Comparison of ENCODE assay signal across 8 mouse cellular contexts in the genomic region with DNA sequence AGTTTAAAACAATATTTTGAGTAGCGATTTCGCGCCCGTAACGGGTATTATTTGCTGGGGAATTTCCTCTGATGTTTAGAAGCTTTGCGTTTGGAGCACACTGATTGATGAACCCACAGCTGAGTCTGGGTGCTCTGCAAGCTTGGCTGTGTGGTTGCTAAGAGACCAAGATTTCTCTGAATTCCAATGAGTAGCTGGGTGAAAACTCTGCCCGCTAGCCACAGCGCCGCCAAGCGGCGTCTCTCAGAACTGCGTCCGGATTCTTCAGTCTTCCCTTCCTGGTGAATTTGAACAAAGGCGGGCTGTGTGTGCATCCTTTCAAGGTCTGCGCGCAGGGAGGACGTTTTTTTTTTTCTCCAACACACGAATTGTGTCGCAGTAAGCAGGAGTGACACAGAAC. TPM values are rescaled to one million over a fixed set of nuclear protein-coding genes. Genes with fewer than 3 reads are reported as not detected.
DNase-seq lines count a peak whose midpoint lies in the region; ATAC-seq and TF ChIP-seq lines count a peak whose summit lies in the region.

No protein-coding gene starts in this region.

- no peak overlapping the region for H3K27ac ChIP-seq in heart, embryonic 12.5 days (ENCODE audit: poor library complexity, severe bottlenecking)
- H3K27ac ChIP-seq in kidney, embryonic 16.5 days (ENCODE audit: low read length) = no peak overlapping the region

- peak overlapping the region; percentile 61 for H3K4me2 ChIP-seq in heart, embryonic 12.5 days
- H3K4me2 ChIP-seq in kidney, embryonic 16.5 days (replicated peaks; ENCODE audit: low read depth, low read length) = peak overlapping the region; percentile 57

- no peaks in the 10 kb centered on the region for H3K9me3 ChIP-seq in heart, embryonic 12.5 days (replicated peaks)
- H3K9me3 ChIP-seq in kidney, embryonic 16.5 days (ENCODE audit: low read length) = no peaks in the 10 kb centered on the region

- WGBS in heart, embryonic 12.5 days = 5% methylated on average over 19 of the region's 19 CpGs
- WGBS in kidney, embryonic 16.5 days = under 1% methylated on average over 19 of the region's 19 CpGs

- no peak for TF ChIP-seq POLR2A in brain, embryonic 14.5 days (IDR thresholded peaks at IDR 0.05; ENCODE audit: borderline replicate concordance, extremely low read depth, insufficient read depth, insufficient read length, poor library complexity, severe bottlenecking)

- no peak overlapping the region for H3K9ac ChIP-seq in heart, embryonic 12.5 days
- H3K9ac ChIP-seq in kidney, embryonic 16.5 days (replicated peaks; ENCODE audit: low read length) = no peak overlapping the region; the same call in 1 of the 2 replicates

- peak; percentile 100 for TF ChIP-seq CTCF in brain, embryonic 14.5 days (IDR thresholded peaks at IDR 0.05; ENCODE audit: borderline replicate concordance, extremely low read depth, insufficient read depth, insufficient read length)

- peak; percentile 59 for ATAC-seq in erythroid progenitor cell, adult 5-6 weeks (replicated peaks; ENCODE audit: low FRiP score, poor library complexity, severe bottlenecking)
- peak; percentile 37; the same call in 1 of the 2 replicates for ATAC-seq in heart, embryonic 12.5 days (ENCODE audit: insufficient number of reproducible peaks, low FRiP score)
- peak; percentile 82 for ATAC-seq in kidney, embryonic 16.5 days (ENCODE audit: low FRiP score, low TSS enrichment)
- peak; percentile 79 for ATAC-seq in monocyte, adult 5-6 weeks (replicated peaks; ENCODE audit: insufficient number of reproducible peaks, low FRiP score, low TSS enrichment, poor library complexity, severe bottlenecking)

- H3K4me1 ChIP-seq in heart, embryonic 12.5 days (replicated peaks) = peaks cover 18% of the 10 kb centered on the region; the same call in 1 of the 2 replicates
- H3K4me1 ChIP-seq in kidney, embryonic 16.5 days (ENCODE audit: insufficient read depth, low read length) = peaks cover 11% of the 10 kb centered on the region

- H3K36me3 ChIP-seq in heart, embryonic 12.5 days = peaks cover 3% of the 10 kb centered on the region; the same call in 1 of the 2 replicates
- H3K36me3 ChIP-seq in kidney, embryonic 16.5 days (ENCODE audit: insufficient read depth, low read length) = 0 out of 2 replicates have a peak, but pooled peaks cover 3% of the 10 kb centered on the region

- no peaks in the 10 kb centered on the region for H3K27me3 ChIP-seq in heart, embryonic 12.5 days (replicated peaks)
- no peaks in the 10 kb centered on the region for H3K27me3 ChIP-seq in kidney, embryonic 16.5 days (ENCODE audit: insufficient read depth, low read length)

- no peak overlapping the region for H3K4me3 ChIP-seq in heart, embryonic 12.5 days
- H3K4me3 ChIP-seq in kidney, embryonic 16.5 days (ENCODE audit: low read length) = peak overlapping the region; percentile 34

- DNase-seq in CD4-positive helper T cell, adult 2 months (ENCODE audit: low read depth, low spot score) = peak; percentile 84
- peak; percentile 98 for DNase-seq in brain, embryonic 14.5 days (ENCODE audit: low read depth)
- peak; percentile 86 for DNase-seq in liver
- DNase-seq in spleen, postnatal 36 days (ENCODE audit: low spot score in 2 of 2) = peak; percentile 74 to 83

RNA-seq across cellular contexts. Expression of a gene that starts 33.2 kb away (rescaled TPM):
- 8.4 and 8.8 TPM in 2 replicates for polyA plus RNA-seq in brain, embryonic 14.5 days (2012; rRNA removed)
- 5.8 and 6.7 TPM in 2 replicates for total RNA-seq in erythroid progenitor cell, adult 5-6 weeks (2015; ENCODE audit: low replicate concordance)
- total RNA-seq in erythroid progenitor cell, adult 5-6 weeks (2017; ENCODE audit: low replicate concordance) = 10.5 and 13.7 TPM in 2 replicates
- 1.9 and 2.3 TPM in 2 replicates for polyA plus RNA-seq in heart, embryonic 12.5 days (2016; fragmentation: Nextera tagmentation; extraction: Ambion mirVana)
- 2.8 TPM in 2 replicates for polyA plus RNA-seq in kidney, embryonic 16.5 days (2015; fragmentation: Nextera tagmentation; extraction: Ambion mirVana)
- total RNA-seq in monocyte, adult 5-6 weeks (2017) = 25.9 to 36.8 TPM (median 29.9 TPM) in 3 replicates

RNA-seq across cellular contexts. Expression of a gene that starts 35.2 kb away (rescaled TPM):
- polyA plus RNA-seq in brain, embryonic 14.5 days (2012; rRNA removed) = 39.2 and 54.7 TPM in 2 replicates
- 17.3 and 19.7 TPM in 2 replicates for total RNA-seq in erythroid progenitor cell, adult 5-6 weeks (2015; ENCODE audit: low replicate concordance)
- total RNA-seq in erythroid progenitor cell, adult 5-6 weeks (2017; ENCODE audit: low replicate concordance) = 7.2 and 11.9 TPM in 2 replicates
- polyA plus RNA-seq in heart, embryonic 12.5 days (2016; fragmentation: Nextera tagmentation; extraction: Ambion mirVana) = 9.0 and 10.2 TPM in 2 replicates
- 13.5 and 13.6 TPM in 2 replicates for polyA plus RNA-seq in kidney, embryonic 16.5 days (2015; fragmentation: Nextera tagmentation; extraction: Ambion mirVana)
- total RNA-seq in monocyte, adult 5-6 weeks (2017) = 5.4 to 11.0 TPM (median 6.3 TPM) in 3 replicates

RNA-seq across cellular contexts. Expression of a gene that starts 57.1 kb away (rescaled TPM):
- 45.8 and 55.9 TPM in 2 replicates for polyA plus RNA-seq in brain, embryonic 14.5 days (2012; rRNA removed)
- 62.7 and 90.5 TPM in 2 replicates for total RNA-seq in erythroid progenitor cell, adult 5-6 weeks (2015; ENCODE audit: low replicate concordance)
- total RNA-seq in erythroid progenitor cell, adult 5-6 weeks (2017; ENCODE audit: low replicate concordance) = 107 and 117 TPM in 2 replicates
- 16.8 and 17.4 TPM in 2 replicates for polyA plus RNA-seq in heart, embryonic 12.5 days (2016; fragmentation: Nextera tagmentation; extraction: Ambion mirVana)
- 13.4 and 15.1 TPM in 2 replicates for polyA plus RNA-seq in kidney, embryonic 16.5 days (2015; fragmentation: Nextera tagmentation; extraction: Ambion mirVana)
- total RNA-seq in monocyte, adult 5-6 weeks (2017) = 272 to 301 TPM (median 295 TPM) in 3 replicates
